Mouse (Mus musculus): ENCODE data around the gene Pgs1. TPM values are rescaled to one million over a fixed set of nuclear protein-coding genes. Genes with fewer than 3 reads are reported as not detected.

Gene Pgs1
- polyA plus RNA-seq, 1 experiment from 2014 or later, result 63.7 TPM

GRCm38 (mm10) chr11:118043293-118043907, 57.3 kb downstream of the Pgs1 start:
- 0 out of 2 replicates have a peak, but pooled peaks have one; percentile 58 for ATAC-seq (ENCODE audit: low FRiP score, low read depth)
- WGBS, result 50% methylated on average over 14 of the region's 14 CpGs

GRCm38 (mm10) chr11:118049641-118050040, 63.5 kb downstream of the Pgs1 start:
- H3K27ac ChIP-seq (replicated peaks), result no peak overlapping the region
- no peak for ATAC-seq (ENCODE audit: low FRiP score, low read depth)
- H3K4me3 ChIP-seq, result no peak overlapping the region
- no peak overlapping the region for H3K4me2 ChIP-seq
- H3K36me3 ChIP-seq, result no peaks in the 10 kb centered on the region
- no peaks in the 10 kb centered on the region for H3K9me3 ChIP-seq
- WGBS, result 36% methylated on average over 8 of the region's 8 CpGs
- no peaks in the 10 kb centered on the region for H3K4me1 ChIP-seq (replicated peaks)
- H3K9ac ChIP-seq, result no peak overlapping the region
- H3K27me3 ChIP-seq, result no peaks in the 10 kb centered on the region

More at GRCm38 (mm10) chr11:118043293-118043907, 57.3 kb downstream of the Pgs1 start:
- Histone ChIP-seq H3K27ac (replicated peaks) (no peak overlapping the region), H3K36me3 (no peaks in the 10 kb centered on the region), H3K27me3 (no peaks in the 10 kb centered on the region), H3K4me2 (no peak overlapping the region), H3K9me3 (no peaks in the 10 kb centered on the region), H3K4me3 (no peak overlapping the region), H3K9ac (no peak overlapping the region), H3K4me1 (replicated peaks) (peaks cover 8% of the 10 kb centered on the region)

- no peak overlapping the region for H3K4me3 ChIP-seq
- no peaks in the 10 kb centered on the region for H3K36me3 ChIP-seq
- no peak overlapping the region for H3K27ac ChIP-seq (replicated peaks)
- no peaks in the 10 kb centered on the region for H3K27me3 ChIP-seq
- no peaks in the 10 kb centered on the region for H3K9me3 ChIP-seq
- no peak overlapping the region for H3K4me2 ChIP-seq
- H3K4me1 ChIP-seq (replicated peaks), result no peaks in the 10 kb centered on the region
- ATAC-seq (ENCODE audit: low FRiP score, low read depth), result no peak
- H3K9ac ChIP-seq, result no peak overlapping the region
- 83% methylated on average over 16 of the region's 16 CpGs for WGBS
Measured at GRCm38 (mm10) chr11:118050174-118050573, 64.1 kb downstream of the Pgs1 start.

GRCm38 (mm10) chr11:118058367-118058766, 72.3 kb downstream of the Pgs1 start:
- H3K27ac ChIP-seq (replicated peaks), result no peak overlapping the region
- H3K9me3 ChIP-seq, result no peaks in the 10 kb centered on the region
- H3K36me3 ChIP-seq, result no peaks in the 10 kb centered on the region
- H3K9ac ChIP-seq, result no peak overlapping the region
- WGBS, result 75% methylated on average over 12 of the region's 12 CpGs
- H3K4me3 ChIP-seq, result no peak overlapping the region
- no peak overlapping the region for H3K4me2 ChIP-seq
- no peak for ATAC-seq (ENCODE audit: low FRiP score, low read depth)
- H3K4me1 ChIP-seq (replicated peaks), result 0 out of 2 replicates have a peak, but pooled peaks cover 4% of the 10 kb centered on the region
- no peaks in the 10 kb centered on the region for H3K27me3 ChIP-seq

GRCm38 (mm10) chr11:118058872-118059271, 72.8 kb downstream of the Pgs1 start:
- 66% methylated on average over 10 of the region's 10 CpGs for WGBS
- Histone ChIP-seq H3K4me1 (replicated peaks) (0 out of 2 replicates have a peak, but pooled peaks cover 4% of the 10 kb centered on the region), H3K9me3 (no peaks in the 10 kb centered on the region), H3K9ac (no peak overlapping the region), H3K4me2 (no peak overlapping the region), H3K36me3 (no peaks in the 10 kb centered on the region), H3K27me3 (no peaks in the 10 kb centered on the region), H3K4me3 (no peak overlapping the region), H3K27ac (replicated peaks) (no peak overlapping the region)
- ATAC-seq (ENCODE audit: low FRiP score, low read depth), result no peak

GRCm38 (mm10) chr11:118060038-118060437, 73.9 kb downstream of the Pgs1 start:
- 85% methylated on average over 14 of the region's 14 CpGs for WGBS
- H3K4me3 ChIP-seq, result no peak overlapping the region

GRCm38 (mm10) chr11:118067588-118067987, 81.5 kb downstream of the Pgs1 start:
- Histone ChIP-seq H3K9ac (no peak overlapping the region), H3K4me2 (no peak overlapping the region), H3K4me3 (no peak overlapping the region), H3K36me3 (no peaks in the 10 kb centered on the region), H3K4me1 (replicated peaks) (0 out of 2 replicates have a peak, but pooled peaks cover 3% of the 10 kb centered on the region), H3K9me3 (no peaks in the 10 kb centered on the region), H3K27me3 (no peaks in the 10 kb centered on the region), H3K27ac (replicated peaks) (no peak overlapping the region)
- WGBS, result 66% methylated on average over 8 of the region's 8 CpGs
- ATAC-seq (ENCODE audit: low FRiP score, low read depth), result no peak

More at GRCm38 (mm10) chr11:118060038-118060437, 73.9 kb downstream of the Pgs1 start:
- Histone ChIP-seq H3K9me3 (no peaks in the 10 kb centered on the region), H3K4me2 (no peak overlapping the region), H3K27ac (replicated peaks) (no peak overlapping the region), H3K27me3 (no peaks in the 10 kb centered on the region), H3K36me3 (no peaks in the 10 kb centered on the region), H3K9ac (no peak overlapping the region), H3K4me1 (replicated peaks) (0 out of 2 replicates have a peak, but pooled peaks cover 4% of the 10 kb centered on the region)
- no peak for ATAC-seq (ENCODE audit: low FRiP score, low read depth)

- 67% methylated on average over 16 of the region's 16 CpGs for WGBS
- no peak overlapping the region for H3K9ac ChIP-seq
- no peak overlapping the region for H3K4me2 ChIP-seq
- ATAC-seq (ENCODE audit: low FRiP score, low read depth), result peak; percentile 52; the same call in 1 of the 2 replicates
- H3K4me3 ChIP-seq, result no peak overlapping the region
- H3K27me3 ChIP-seq, result no peaks in the 10 kb centered on the region
- no peaks in the 10 kb centered on the region for H3K9me3 ChIP-seq
- no peaks in the 10 kb centered on the region for H3K36me3 ChIP-seq
- H3K4me1 ChIP-seq (replicated peaks), result 0 out of 2 replicates have a peak, but pooled peaks cover 3% of the 10 kb centered on the region
- peak overlapping the region; percentile 67; the same call in 1 of the 2 replicates for H3K27ac ChIP-seq (replicated peaks)
Measured at GRCm38 (mm10) chr11:118068812-118069332, 82.8 kb downstream of the Pgs1 start.

GRCm38 (mm10) chr11:118071227-118071912, 85.3 kb downstream of the Pgs1 start:
- 47% methylated on average over 11 of the region's 11 CpGs for WGBS
- no peaks in the 10 kb centered on the region for H3K27me3 ChIP-seq
- no peak overlapping the region for H3K9ac ChIP-seq
- no peak for ATAC-seq (ENCODE audit: low FRiP score, low read depth)
- H3K9me3 ChIP-seq, result no peaks in the 10 kb centered on the region
- no peak overlapping the region for H3K27ac ChIP-seq (replicated peaks)
- 0 out of 2 replicates have a peak, but pooled peaks cover 3% of the 10 kb centered on the region for H3K4me1 ChIP-seq (replicated peaks)
- no peak overlapping the region for H3K4me3 ChIP-seq
- H3K36me3 ChIP-seq, result no peaks in the 10 kb centered on the region
- H3K4me2 ChIP-seq, result no peak overlapping the region

Small RNA genes within 50 kb of the gene (microRNA-seq; reads per million reads assigned to microRNA genes)
- gene Mir6933, result not detected

Other genes starting within 250 kb of the Pgs1 start
- 0.77 and 0.83 TPM in 2 replicates for gene Tmc8, start 204.2 kb upstream of the Pgs1 start, polyA plus RNA-seq (2015; fragmentation: Nextera tagmentation; extraction: Ambion mirVana)
- 6.0 TPM in 2 replicates for gene Tmc6, start 204.1 kb upstream of the Pgs1 start, polyA plus RNA-seq (2015; fragmentation: Nextera tagmentation; extraction: Ambion mirVana)
- not detected in 2 replicates for gene 6030468B19Rik, start 188.6 kb upstream of the Pgs1 start, polyA plus RNA-seq (2015; fragmentation: Nextera tagmentation; extraction: Ambion mirVana)
- 0.93 and 1.6 TPM in 2 replicates for gene Gm20708, start 176.6 kb upstream of the Pgs1 start, polyA plus RNA-seq (2015; fragmentation: Nextera tagmentation; extraction: Ambion mirVana)
- gene Syngr2, start 176.6 kb upstream of the Pgs1 start, polyA plus RNA-seq (2015; fragmentation: Nextera tagmentation; extraction: Ambion mirVana), result 17.2 and 19.3 TPM in 2 replicates
- 6.9 and 7.2 TPM in 2 replicates for gene Afmid, start 160.4 kb upstream of the Pgs1 start, polyA plus RNA-seq (2015; fragmentation: Nextera tagmentation; extraction: Ambion mirVana)
- 22.9 and 24.3 TPM in 2 replicates for gene Tk1, start 160.2 kb upstream of the Pgs1 start, polyA plus RNA-seq (2015; fragmentation: Nextera tagmentation; extraction: Ambion mirVana)
- gene Birc5, start 137.0 kb upstream of the Pgs1 start, polyA plus RNA-seq (2015; fragmentation: Nextera tagmentation; extraction: Ambion mirVana), result 41.6 and 47.4 TPM in 2 replicates
- not detected in 2 replicates for gene Tmem235, start 125.5 kb upstream of the Pgs1 start, polyA plus RNA-seq (2015; fragmentation: Nextera tagmentation; extraction: Ambion mirVana)
- gene Tha1, start 112.8 kb upstream of the Pgs1 start, polyA plus RNA-seq (2015; fragmentation: Nextera tagmentation; extraction: Ambion mirVana), result 3.7 and 4.2 TPM in 2 replicates
- gene Socs3, start 16.2 kb upstream of the Pgs1 start, polyA plus RNA-seq (2015; fragmentation: Nextera tagmentation; extraction: Ambion mirVana), result 7.8 and 9.2 TPM in 2 replicates
- gene Dnah17, start 144.3 kb downstream of the Pgs1 start, polyA plus RNA-seq (2015; fragmentation: Nextera tagmentation; extraction: Ambion mirVana), result 0.18 and 0.23 TPM in 2 replicates